Mouse (Mus musculus): Measurements from ENCODE around the gene Ptms. TPM values are rescaled to one million over a fixed set of nuclear protein-coding genes. Genes with fewer than 3 reads are reported as not detected.

Gene Ptms
- total RNA-seq (2014; fragmentation: Nextera tagmentation) (16.1 and 21.9 TPM in 2 replicates), total RNA-seq (2017) (18.5 and 33.0 TPM in 2 replicates)

- ATAC-seq (replicated peaks; ENCODE audit: poor library complexity, severe bottlenecking): peak; percentile 28
Observed at GRCm38 (mm10) chr6:124919695-124920317, at the start of gene Ptms. Ptms (minus strand) TSS chr6:124920103.

- ATAC-seq (replicated peaks; ENCODE audit: poor library complexity, severe bottlenecking): no peak; the same call in 1 of the 2 replicates
Observed at GRCm38 (mm10) chr6:124967766-124968165, 47.9 kb upstream of the Ptms start.

- no peak for ATAC-seq (replicated peaks; ENCODE audit: poor library complexity, severe bottlenecking)
Observed at GRCm38 (mm10) chr6:124966466-124967118, 46.7 kb upstream of the Ptms start.

GRCm38 (mm10) chr6:124965747-124966146 is 45.8 kb upstream of the Ptms start:
- no peak for ATAC-seq (replicated peaks; ENCODE audit: poor library complexity, severe bottlenecking)

GRCm38 (mm10) chr6:124965088-124965719 is 45.3 kb upstream of the Ptms start, which contains the start of gene Cops7a:
Cops7a (minus strand) TSS chr6:124965538.
- ATAC-seq (replicated peaks; ENCODE audit: poor library complexity, severe bottlenecking): peak; percentile 84

- no peak; the same call in 1 of the 2 replicates for ATAC-seq (replicated peaks; ENCODE audit: poor library complexity, severe bottlenecking)
Observed at GRCm38 (mm10) chr6:124964638-124965037, 44.7 kb upstream of the Ptms start.

- no peak for ATAC-seq (replicated peaks; ENCODE audit: poor library complexity, severe bottlenecking)
Observed at GRCm38 (mm10) chr6:124961021-124961420, 41.1 kb upstream of the Ptms start.

GRCm38 (mm10) chr6:124959960-124960359 is 40.1 kb upstream of the Ptms start:
- ATAC-seq (replicated peaks; ENCODE audit: poor library complexity, severe bottlenecking): no peak

GRCm38 (mm10) chr6:124958127-124958526 is 38.2 kb upstream of the Ptms start:
- no peak for ATAC-seq (replicated peaks; ENCODE audit: poor library complexity, severe bottlenecking)

GRCm38 (mm10) chr6:124955212-124955611 is 35.3 kb upstream of the Ptms start:
- ATAC-seq (replicated peaks; ENCODE audit: poor library complexity, severe bottlenecking): no peak

- no peak for ATAC-seq (replicated peaks; ENCODE audit: poor library complexity, severe bottlenecking)
Observed at GRCm38 (mm10) chr6:124953991-124954715, 34.2 kb upstream of the Ptms start.

- no peak for ATAC-seq (replicated peaks; ENCODE audit: poor library complexity, severe bottlenecking)
Observed at GRCm38 (mm10) chr6:124943526-124943925, 23.6 kb upstream of the Ptms start.

GRCm38 (mm10) chr6:124941679-124942078 is 21.8 kb upstream of the Ptms start:
- no peak for ATAC-seq (replicated peaks; ENCODE audit: poor library complexity, severe bottlenecking)

GRCm38 (mm10) chr6:124938554-124938953 is 18.7 kb upstream of the Ptms start:
- no peak for ATAC-seq (replicated peaks; ENCODE audit: poor library complexity, severe bottlenecking)

- ATAC-seq (replicated peaks; ENCODE audit: poor library complexity, severe bottlenecking): no peak
Observed at GRCm38 (mm10) chr6:124937493-124937892, 17.6 kb upstream of the Ptms start.

- ATAC-seq (replicated peaks; ENCODE audit: poor library complexity, severe bottlenecking): no peak
Observed at GRCm38 (mm10) chr6:124936681-124937080, 16.8 kb upstream of the Ptms start.

- ATAC-seq (replicated peaks; ENCODE audit: poor library complexity, severe bottlenecking): no peak
Observed at GRCm38 (mm10) chr6:124934670-124935069, 14.8 kb upstream of the Ptms start.

GRCm38 (mm10) chr6:124933127-124933526 is 13.2 kb upstream of the Ptms start:
- no peak for ATAC-seq (replicated peaks; ENCODE audit: poor library complexity, severe bottlenecking)

- ATAC-seq (replicated peaks; ENCODE audit: poor library complexity, severe bottlenecking): no peak
Observed at GRCm38 (mm10) chr6:124932314-124932695, 12.4 kb upstream of the Ptms start.

- ATAC-seq (replicated peaks; ENCODE audit: poor library complexity, severe bottlenecking): peak; percentile 13; the same call in 1 of the 2 replicates
Observed at GRCm38 (mm10) chr6:124931525-124932313, 11.8 kb upstream of the Ptms start.
